Mouse (Mus musculus): Measurements from ENCODE around the gene Sesn2. TPM values are rescaled to one million over a fixed set of nuclear protein-coding genes. Genes with fewer than 3 reads are reported as not detected.
"Not testable (repeated sequence)": the region's sequence is repeated elsewhere in the genome, so short reads cannot be mapped to it uniquely, and the experiment has no call there.

Sesn2 gene
- polyA plus RNA-seq (2016; fragmentation: Nextera tagmentation; extraction: Ambion mirVana) = 10.9 and 11.7 TPM in 2 replicates

GRCm38 (mm10) chr4:132510352-132510798 is at the start of gene Sesn2:
TSS of gene Sesn2 (minus strand) at chr4:132510501.
- Histone ChIP-seq H3K9me3 (replicated peaks) (no peaks in the 10 kb centered on the region), H3K36me3 (no peaks in the 10 kb centered on the region), H3K4me3 (peak within 1 kb of the TSS; percentile 79), H3K4me1 (peaks cover 41% of the 10 kb centered on the region), H3K27me3 (ENCODE audit: low read depth, poor library complexity, severe bottlenecking) (no peaks in the 10 kb centered on the region), H3K27ac (peak within 1 kb of the TSS; percentile 83)
- DNase-seq (ENCODE audit: low spot score) = peak; percentile 93
- under 1% methylated on average over 32 of the region's 32 CpGs for WGBS

GRCm38 (mm10) chr4:132555550-132555949 is 45.2 kb upstream of the Sesn2 start:
- not testable (repeated sequence) for H3K27ac ChIP-seq; DNase-seq (ENCODE audit: low spot score); H3K4me3 ChIP-seq; H3K4me1 ChIP-seq; H3K9me3 ChIP-seq (replicated peaks); H3K27me3 ChIP-seq (ENCODE audit: low read depth, poor library complexity, severe bottlenecking)
- H3K36me3 ChIP-seq = peaks cover 46% of the 10 kb centered on the region
- 90% methylated on average over 7 of the region's 7 CpGs for WGBS

GRCm38 (mm10) chr4:132554653-132555052 is 44.4 kb upstream of the Sesn2 start:
- 82% methylated on average over 8 of the region's 8 CpGs for WGBS
- H3K27me3 ChIP-seq (ENCODE audit: low read depth, poor library complexity, severe bottlenecking) = no peaks in the 10 kb centered on the region
- DNase-seq (ENCODE audit: low spot score) = no peak
- H3K36me3 ChIP-seq = peaks cover 54% of the 10 kb centered on the region
- H3K9me3 ChIP-seq (replicated peaks) = no peaks in the 10 kb centered on the region
- no peaks in the 10 kb centered on the region for H3K4me1 ChIP-seq
- no peak overlapping the region for H3K27ac ChIP-seq
- H3K4me3 ChIP-seq = no peak overlapping the region

GRCm38 (mm10) chr4:132554221-132554620 is 43.9 kb upstream of the Sesn2 start:
- Histone ChIP-seq H3K9me3 (replicated peaks) (no peaks in the 10 kb centered on the region), H3K36me3 (peaks cover 59% of the 10 kb centered on the region), H3K27ac (no peak overlapping the region), H3K4me3 (no peak overlapping the region), H3K27me3 (ENCODE audit: low read depth, poor library complexity, severe bottlenecking) (no peaks in the 10 kb centered on the region), H3K4me1 (no peaks in the 10 kb centered on the region)
- no peak for DNase-seq (ENCODE audit: low spot score)
- WGBS = 78% methylated on average over 5 of the region's 5 CpGs

GRCm38 (mm10) chr4:132545851-132546250 is 35.5 kb upstream of the Sesn2 start:
- Histone ChIP-seq H3K4me3 (no peak overlapping the region), H3K9me3 (replicated peaks) (no peaks in the 10 kb centered on the region), H3K4me1 (no peaks in the 10 kb centered on the region), H3K27me3 (ENCODE audit: low read depth, poor library complexity, severe bottlenecking) (no peaks in the 10 kb centered on the region), H3K27ac (no peak overlapping the region), H3K36me3 (peaks cover 99% of the 10 kb centered on the region)
- 50% methylated on average over 8 of the region's 8 CpGs for WGBS
- peak; percentile 61 for DNase-seq (ENCODE audit: low spot score)

GRCm38 (mm10) chr4:132542724-132543123 is 32.4 kb upstream of the Sesn2 start:
- Histone ChIP-seq H3K27me3 (ENCODE audit: low read depth, poor library complexity, severe bottlenecking) (no peaks in the 10 kb centered on the region), H3K9me3 (replicated peaks) (no peaks in the 10 kb centered on the region), H3K36me3 (peaks cover 98% of the 10 kb centered on the region), H3K4me1 (no peaks in the 10 kb centered on the region), H3K27ac (no peak overlapping the region), H3K4me3 (no peak overlapping the region)
- no peak for DNase-seq (ENCODE audit: low spot score)
- 67% methylated on average over 1 of the region's 1 CpGs for WGBS

- Histone ChIP-seq H3K27me3 (ENCODE audit: low read depth, poor library complexity, severe bottlenecking) (no peaks in the 10 kb centered on the region), H3K27ac (no peak overlapping the region), H3K4me1 (peaks cover 10% of the 10 kb centered on the region), H3K36me3 (peaks cover 93% of the 10 kb centered on the region), H3K9me3 (replicated peaks) (no peaks in the 10 kb centered on the region), H3K4me3 (no peak overlapping the region)
- 92% methylated on average over 4 of the region's 4 CpGs for WGBS
- no peak for DNase-seq (ENCODE audit: low spot score)
These were observed 31.1 kb upstream of the Sesn2 start for GRCm38 (mm10) chr4:132541413-132541812.

- WGBS = 98% methylated on average over 5 of the region's 5 CpGs
- H3K9me3 ChIP-seq (replicated peaks) = no peaks in the 10 kb centered on the region
- H3K4me1 ChIP-seq = peaks cover 14% of the 10 kb centered on the region
- no peak overlapping the region for H3K27ac ChIP-seq
- H3K27me3 ChIP-seq (ENCODE audit: low read depth, poor library complexity, severe bottlenecking) = no peaks in the 10 kb centered on the region
- DNase-seq (ENCODE audit: low spot score) = no peak
- no peak overlapping the region for H3K4me3 ChIP-seq
- H3K36me3 ChIP-seq = peaks cover 75% of the 10 kb centered on the region
These were observed 29.2 kb upstream of the Sesn2 start for GRCm38 (mm10) chr4:132539481-132539880.

GRCm38 (mm10) chr4:132535406-132536121 is 25.3 kb upstream of the Sesn2 start, which contains the start of gene Dnajc8:
TSS of gene Dnajc8 (plus strand) at chr4:132535550.
- peak; percentile 97 for DNase-seq (ENCODE audit: low spot score)
- under 1% methylated on average over 60 of the region's 60 CpGs for WGBS

GRCm38 (mm10) chr4:132532981-132533916 is 22.9 kb upstream of the Sesn2 start, which contains the start of gene Atpif1:
TSS of gene Atpif1 (minus strand) at chr4:132533659.
- peak; percentile 91 for DNase-seq (ENCODE audit: low spot score)
- Histone ChIP-seq H3K27ac (peak within 1 kb of the TSS; percentile 97), H3K9me3 (replicated peaks) (no peaks in the 10 kb centered on the region), H3K4me1 (peaks cover 33% of the 10 kb centered on the region), H3K4me3 (peak within 1 kb of the TSS; percentile 87), H3K36me3 (peaks cover 47% of the 10 kb centered on the region), H3K27me3 (ENCODE audit: low read depth, poor library complexity, severe bottlenecking) (no peaks in the 10 kb centered on the region)
- under 1% methylated on average over 63 of the region's 63 CpGs for WGBS

More at GRCm38 (mm10) chr4:132535406-132536121, 25.3 kb upstream of the Sesn2 start, which contains the start of gene Dnajc8:
- Histone ChIP-seq H3K4me1 (peaks cover 33% of the 10 kb centered on the region), H3K4me3 (peak within 1 kb of the TSS; percentile 99), H3K27ac (peak within 1 kb of the TSS; percentile 94), H3K27me3 (ENCODE audit: low read depth, poor library complexity, severe bottlenecking) (no peaks in the 10 kb centered on the region), H3K9me3 (replicated peaks) (no peaks in the 10 kb centered on the region), H3K36me3 (peaks cover 49% of the 10 kb centered on the region)

GRCm38 (mm10) chr4:132532496-132532895 is 22.2 kb upstream of the Sesn2 start:
- peaks cover 40% of the 10 kb centered on the region for H3K36me3 ChIP-seq
- 44% methylated on average over 5 of the region's 5 CpGs for WGBS
- DNase-seq (ENCODE audit: low spot score) = no peak
- H3K27ac ChIP-seq = peak overlapping the region; percentile 97
- H3K27me3 ChIP-seq (ENCODE audit: low read depth, poor library complexity, severe bottlenecking) = no peaks in the 10 kb centered on the region
- H3K4me3 ChIP-seq = peak overlapping the region; percentile 87
- no peaks in the 10 kb centered on the region for H3K9me3 ChIP-seq (replicated peaks)
- peaks cover 33% of the 10 kb centered on the region for H3K4me1 ChIP-seq

- H3K36me3 ChIP-seq = peaks cover 33% of the 10 kb centered on the region
- 94% methylated on average over 20 of the region's 20 CpGs for WGBS
- DNase-seq (ENCODE audit: low spot score) = no peak
- H3K4me1 ChIP-seq = peaks cover 19% of the 10 kb centered on the region
- H3K9me3 ChIP-seq (replicated peaks) = no peaks in the 10 kb centered on the region
- H3K27ac ChIP-seq = no peak overlapping the region
- no peak overlapping the region for H3K4me3 ChIP-seq
- no peaks in the 10 kb centered on the region for H3K27me3 ChIP-seq (ENCODE audit: low read depth, poor library complexity, severe bottlenecking)
These were observed 19.9 kb upstream of the Sesn2 start for GRCm38 (mm10) chr4:132530033-132530804.

Measured in limb, embryonic 10.5 days (tissue).